Mouse (Mus musculus) liver, embryonic 16.5 days (tissue): ENCODE results near the gene Wwp2. TPM values are rescaled to one million over a fixed set of nuclear protein-coding genes. Genes with fewer than 3 reads are reported as not detected.
A peak's percentile ranks its signal among the peaks of the same experiment; 100 is the strongest.

Source experiments
- ATAC-seq: fragments of 200-750 bp; cut with Nextera tagmentation; 2 replicates; pipeline ENCODE4 v1.8.0; 2017; ENCODE audit warnings: low read depth, mild to moderate bottlenecking, moderate number of reproducible peaks, moderate library complexity
- H3K27ac ChIP-seq: fragments of 300-500 bp; sonication (generic); 2 replicates; pipeline ENCODE4 v1.5.1; 2014; ENCODE audit warnings: mild to moderate bottlenecking, low read length
- H3K27me3 ChIP-seq: fragments of 300-500 bp; sonication (generic); 2 replicates; pipeline ENCODE4 v1.6.1; 2014; ENCODE audit warnings: low read depth, low read length, mixed read lengths; ENCODE audit not compliant: control insufficient read depth, insufficient read depth
- H3K36me3 ChIP-seq: fragments of 300-500 bp; sonication (generic); 2 replicates; pipeline ENCODE4 v1.6.1; 2014; ENCODE audit warnings: mild to moderate bottlenecking; ENCODE audit not compliant: control insufficient read depth, insufficient read depth
- H3K4me1 ChIP-seq: fragments of 300-500 bp; sonication (generic); 2 replicates; pipeline ENCODE4 v1.6.1; 2014; ENCODE audit warnings: low read depth, low read length, mixed read lengths; ENCODE audit not compliant: control insufficient read depth
- H3K4me2 ChIP-seq: fragments of 300-500 bp; sonication (generic); 2 replicates; pipeline ENCODE4 v1.6.1; 2014; ENCODE audit warnings: low read depth, low read length, mixed read lengths
- H3K4me3 ChIP-seq: fragments of 300-500 bp; sonication (generic); 2 replicates; pipeline ENCODE4 v1.5.1; 2014; ENCODE audit warnings: low read depth, mild to moderate bottlenecking, low read length
- H3K9ac ChIP-seq: fragments of 300-500 bp; sonication (generic); 2 replicates; pipeline ENCODE4 v1.6.1; 2014; ENCODE audit warnings: low read depth, low read length
- H3K9me3 ChIP-seq: fragments of 300-500 bp; sonication (generic); replicated peaks from 2 replicates; pipeline ENCODE4 v1.6.1; 2016; ENCODE audit warnings: low read length; ENCODE audit not compliant: control insufficient read depth
- WGBS: fragments of 180-500 bp; shearing (Covaris S2); extraction: QIAGEN DNeasy Blood & Tissue Kit; methylation state at CpG from one replicate; pipeline ENCODE4 v1.1.7; 2014; ENCODE audit not compliant: insufficient replicate concordance; 5-methylcytosine and 5-hydroxymethylcytosine counted together
- polyA plus RNA-seq: library from polyadenylated mRNA; unstranded; fragments of >200 nt; fragmentation: Nextera tagmentation; extraction: Ambion mirVana; gene quantifications from 2 replicates; pipeline ENCODE4 v1.2.1, GENCODE M21; 2015

The Wwp2 gene
- polyA plus RNA-seq, 1 experiment from 2014 or later, result 32.7 TPM

GRCm38 (mm10) chr8:107424176-107424575 lies 12.0 kb upstream of the Wwp2 start:
- Histone ChIP-seq H3K9me3 (no peaks in the 10 kb centered on the region), H3K36me3 (peaks cover 10% of the 10 kb centered on the region; the same call in 1 of the 2 replicates), H3K27ac (peak overlapping the region; percentile 84), H3K27me3 (no peaks in the 10 kb centered on the region), H3K9ac (peak overlapping the region; percentile 81), H3K4me3 (peak overlapping the region; percentile 86), H3K4me2 (peak overlapping the region; percentile 87), H3K4me1 (peaks cover 20% of the 10 kb centered on the region)
- WGBS, result 10% methylated on average over 9 of the region's 9 CpGs
- ATAC-seq, result 0 out of 2 replicates have a peak, but pooled peaks have one; percentile 5

GRCm38 (mm10) chr8:107424597-107425229 lies 11.5 kb upstream of the Wwp2 start, which contains the start of gene Nob1:
TSS of gene Nob1 (minus strand) at chr8:107425051.
- Histone ChIP-seq H3K36me3 (peaks cover 10% of the 10 kb centered on the region; the same call in 1 of the 2 replicates), H3K9me3 (no peaks in the 10 kb centered on the region), H3K27me3 (no peaks in the 10 kb centered on the region), H3K4me1 (peaks cover 20% of the 10 kb centered on the region), H3K4me3 (peak within 1 kb of the TSS; percentile 86), H3K27ac (peak within 1 kb of the TSS; percentile 84), H3K9ac (peak within 1 kb of the TSS; percentile 81), H3K4me2 (peak within 1 kb of the TSS; percentile 87)
- WGBS, result under 1% methylated on average over 50 of the region's 50 CpGs
- ATAC-seq, result peak; percentile 95

- no peak for ATAC-seq
- no peak overlapping the region for H3K4me2 ChIP-seq
- H3K36me3 ChIP-seq, result peaks cover 10% of the 10 kb centered on the region; the same call in 1 of the 2 replicates
- no peaks in the 10 kb centered on the region for H3K9me3 ChIP-seq
- H3K4me3 ChIP-seq, result peak overlapping the region; percentile 86
- H3K27ac ChIP-seq, result no peak overlapping the region
- peaks cover 20% of the 10 kb centered on the region for H3K4me1 ChIP-seq
- H3K9ac ChIP-seq, result no peak overlapping the region; the same call in 1 of the 2 replicates
- no peaks in the 10 kb centered on the region for H3K27me3 ChIP-seq
- WGBS, result 30% methylated on average over 8 of the region's 8 CpGs
Observed at GRCm38 (mm10) chr8:107425230-107425597, 11.0 kb upstream of the Wwp2 start.

- no peaks in the 10 kb centered on the region for H3K27me3 ChIP-seq
- H3K4me1 ChIP-seq, result peaks cover 6% of the 10 kb centered on the region
- H3K36me3 ChIP-seq, result no peaks in the 10 kb centered on the region
- no peak overlapping the region for H3K4me2 ChIP-seq
- no peaks in the 10 kb centered on the region for H3K9me3 ChIP-seq
- WGBS, result 62% methylated on average over 8 of the region's 8 CpGs
- H3K4me3 ChIP-seq, result no peak overlapping the region
- H3K27ac ChIP-seq, result no peak overlapping the region
- no peak for ATAC-seq
- H3K9ac ChIP-seq, result no peak overlapping the region
Observed at GRCm38 (mm10) chr8:107430821-107431220, 5.3 kb upstream of the Wwp2 start.

GRCm38 (mm10) chr8:107435421-107435961 lies 674 bp upstream of the Wwp2 start:
- H3K36me3 ChIP-seq, result no peaks in the 10 kb centered on the region
- no peaks in the 10 kb centered on the region for H3K9me3 ChIP-seq
- peak overlapping the region; percentile 98 for H3K9ac ChIP-seq
- peak overlapping the region; percentile 92 for H3K4me3 ChIP-seq
- ATAC-seq, result peak; percentile 6
- peaks cover 31% of the 10 kb centered on the region for H3K4me1 ChIP-seq
- peak overlapping the region; percentile 84 for H3K4me2 ChIP-seq
- no peaks in the 10 kb centered on the region for H3K27me3 ChIP-seq
- peak overlapping the region; percentile 99 for H3K27ac ChIP-seq
- WGBS, result 25% methylated on average over 11 of the region's 11 CpGs

- peak; percentile 75 for ATAC-seq
- 2% methylated on average over 15 of the region's 16 CpGs for WGBS
- H3K9ac ChIP-seq, result peak overlapping the region; percentile 98
- peaks cover 33% of the 10 kb centered on the region for H3K4me1 ChIP-seq
- H3K4me2 ChIP-seq, result peak overlapping the region; percentile 50
- H3K9me3 ChIP-seq, result no peaks in the 10 kb centered on the region
- peak overlapping the region; percentile 99 for H3K27ac ChIP-seq
- H3K36me3 ChIP-seq, result no peaks in the 10 kb centered on the region
- H3K27me3 ChIP-seq, result no peaks in the 10 kb centered on the region
- peak overlapping the region; percentile 92 for H3K4me3 ChIP-seq
Observed at GRCm38 (mm10) chr8:107436841-107437421, 766 bp downstream of the Wwp2 start.

GRCm38 (mm10) chr8:107437711-107438110 lies 1.5 kb downstream of the Wwp2 start:
- 66% methylated on average over 2 of the region's 2 CpGs for WGBS
- no peaks in the 10 kb centered on the region for H3K9me3 ChIP-seq
- H3K4me2 ChIP-seq, result peak overlapping the region; percentile 50
- H3K27me3 ChIP-seq, result no peaks in the 10 kb centered on the region
- peaks cover 33% of the 10 kb centered on the region for H3K4me1 ChIP-seq
- peak overlapping the region; percentile 98; the same call in 1 of the 2 replicates for H3K9ac ChIP-seq
- no peaks in the 10 kb centered on the region for H3K36me3 ChIP-seq
- peak overlapping the region; percentile 92 for H3K4me3 ChIP-seq
- H3K27ac ChIP-seq, result peak overlapping the region; percentile 99
- ATAC-seq, result no peak

- ATAC-seq, result peak; percentile 56
- Histone ChIP-seq H3K27ac (peak overlapping the region; percentile 26; the same call in 1 of the 2 replicates), H3K36me3 (no peaks in the 10 kb centered on the region), H3K4me2 (peak overlapping the region; percentile 41; the same call in 1 of the 2 replicates), H3K9me3 (no peaks in the 10 kb centered on the region), H3K4me1 (peaks cover 37% of the 10 kb centered on the region), H3K9ac (no peak overlapping the region), H3K27me3 (no peaks in the 10 kb centered on the region), H3K4me3 (no peak overlapping the region)
- WGBS, result 48% methylated on average over 3 of the region's 3 CpGs
Observed at GRCm38 (mm10) chr8:107439880-107440625, 3.9 kb downstream of the Wwp2 start.
